Mouse (Mus musculus) lung, adult 18-20 months (tissue): ENCODE data around the gene Tnni3k.

Source experiments
- DNase-seq, 2 experiments: peaks; one replicate each; pipeline ENCODE4 v3.0.0; 2022; ENCODE audit warnings: mixed read lengths in 2 of 2

The Tnni3k gene

GRCm38 (mm10) chr3:154758089-154758488 is 297.1 kb downstream of the Tnni3k start:
- DNase-seq: no peak

DNA sequence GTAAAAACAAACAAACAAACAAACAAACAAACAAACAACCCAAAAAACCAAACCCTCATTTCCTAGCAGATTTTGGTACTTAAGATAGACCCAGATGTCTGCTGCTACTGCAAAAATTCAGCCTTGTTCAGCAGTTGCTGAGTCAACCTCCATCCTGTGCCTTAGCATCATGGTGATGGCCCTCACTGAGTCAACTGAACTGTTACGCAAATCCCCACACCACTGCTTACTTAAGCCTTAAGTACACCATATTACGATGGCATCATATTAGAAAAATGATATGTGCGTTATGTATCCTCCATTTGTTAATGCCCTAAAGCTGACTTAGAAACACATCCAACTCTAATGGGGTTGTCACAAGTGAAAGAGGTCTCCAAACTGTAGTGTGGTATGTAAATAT is 300.0 kb downstream of the Tnni3k start:
- no peak for DNase-seq

GRCm38 (mm10) chr3:154754505-154754904 is 300.7 kb downstream of the Tnni3k start:
- DNase-seq: no peak

DNA sequence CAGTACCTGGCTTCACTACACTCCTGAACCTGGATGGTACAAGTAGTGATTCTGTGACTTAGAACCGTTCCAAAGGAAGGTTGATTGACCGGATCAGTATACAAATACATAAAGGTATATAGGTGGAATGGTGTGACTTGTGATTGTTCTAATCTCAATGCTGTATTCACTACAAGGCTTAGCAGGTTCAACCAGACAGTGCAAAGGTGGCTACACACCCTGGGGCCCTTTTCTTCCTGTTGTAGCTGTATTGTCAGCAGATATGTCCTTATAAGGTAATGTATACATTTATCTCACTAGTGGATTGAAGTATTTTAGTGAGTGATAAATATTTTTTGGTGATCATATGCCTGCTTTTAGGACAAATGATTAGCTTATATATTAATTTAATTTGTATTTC is 310.9 kb downstream of the Tnni3k start:
- DNase-seq: no peak

DNA sequence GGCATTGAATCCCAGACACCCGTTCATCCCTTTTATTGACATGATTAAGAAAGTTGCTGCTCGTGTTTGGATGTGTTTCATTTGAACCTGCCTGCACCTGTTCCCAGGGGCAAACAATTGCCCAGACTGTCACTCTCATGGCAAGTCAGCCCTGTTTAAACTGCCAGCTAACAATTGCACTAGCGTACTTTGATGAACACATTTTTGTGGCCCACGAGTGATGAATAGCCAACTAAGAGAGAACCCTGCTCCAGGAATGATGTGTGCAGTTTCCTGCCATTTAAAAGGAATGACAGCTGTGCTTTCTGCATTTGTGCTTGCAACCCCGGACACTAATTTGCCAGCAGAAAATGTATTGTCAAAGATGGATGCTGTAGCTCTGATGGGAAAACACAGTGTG is 312.3 kb downstream of the Tnni3k start:
- no peak for DNase-seq

- DNase-seq: no peak
Measured at GRCm38 (mm10) chr3:154741496-154741895, 313.7 kb downstream of the Tnni3k start.
